Mouse (Mus musculus): ENCODE data around the gene Sfxn3.

DNA sequence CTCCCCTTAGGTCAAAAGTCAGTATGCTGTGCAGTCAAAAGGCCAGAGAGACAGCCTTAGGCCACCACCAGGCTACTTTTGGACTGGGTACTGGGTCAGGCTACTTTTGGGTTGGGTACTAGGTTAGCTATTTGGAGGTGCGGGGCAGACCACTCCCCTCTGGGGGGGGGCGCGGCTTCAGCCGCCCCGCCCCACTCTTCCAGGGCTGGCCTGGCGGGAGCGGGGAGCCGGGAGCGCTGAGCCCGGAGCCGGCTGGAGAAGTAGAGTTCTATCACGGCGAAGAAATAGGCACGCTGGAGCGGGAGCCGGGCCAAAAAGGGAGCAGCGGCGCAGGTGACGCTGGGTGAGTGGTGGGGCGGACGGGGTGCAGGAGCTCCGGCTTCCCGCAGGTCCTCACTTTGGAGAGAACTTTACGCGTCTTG, 32.3 kb upstream of the Sfxn3 start:
- TF ChIP-seq CTCF (IDR thresholded peaks at IDR 0.05; ENCODE audit: low read depth): no peak
- no peak for TF ChIP-seq EP300 (IDR thresholded peaks at IDR 0.05; ENCODE audit: low read depth)
